Mouse (Mus musculus) small intestine, adult 2 months (tissue): ENCODE data around the gene Skint5.

Experiments
- CTCF ChIP-seq: fragments of 200-500 bp; IDR thresholded peaks from 2 replicates; pipeline ENCODE4 v1.5.1; 2012; ENCODE audit warnings: low read depth, mild to moderate bottlenecking, control low read depth, inconsistent platforms, low read length, moderate library complexity, mixed read lengths; ENCODE audit not compliant: insufficient replicate concordance, insufficient read length; ENCODE audit errors: extremely low read depth
- POLR2A ChIP-seq: fragments of 200-500 bp; IDR thresholded peaks from 2 replicates; pipeline ENCODE4 v1.6.1; 2012; ENCODE audit warnings: low read depth, mild to moderate bottlenecking, control low read depth, inconsistent platforms, low read length, moderate library complexity

- TF ChIP-seq CTCF (no peak), POLR2A (no peak)
Observed at GRCm38 (mm10) chr4:113999403-113999802, at the start of gene Skint5.
